In genomic region chr11:90451506-90451905, GRCm38 (mm10) we compare ENCODE assay signal across 24 mouse cellular contexts.
A peak's percentile ranks its signal among the peaks of the same experiment; 100 is the strongest.
DNase-seq lines count a peak whose midpoint lies in the region; ATAC-seq and TF ChIP-seq lines count a peak whose summit lies in the region.
"Had no signal": no experiment of that assay in that cellular context is flagged by ENCODE, and none has a peak within 500 bp of the region (broad histone marks: within the 10 kb centered on the region; RNA-seq: fewer than 3 reads in every experiment).

No protein-coding gene starts in this region.

- no peak for TF ChIP-seq POLR2A in lung, adult 2 months (IDR thresholded peaks at IDR 0.05; ENCODE audit: borderline replicate concordance, extremely low read depth, low read depth, low read length)
- TF ChIP-seq POLR2A in CH12.LX (IDR thresholded peaks at IDR 0.05; ENCODE audit: low read depth, low read length): no peak

- H3K4me2 ChIP-seq in lung, embryonic 14.5 days: no peak overlapping the region
- H3K4me2 ChIP-seq in CH12.LX (ENCODE audit: insufficient read depth, low read depth, poor library complexity, severe bottlenecking): peak overlapping the region; percentile 84; the same call in 1 of the 2 replicates
- H3K4me2 ChIP-seq: kidney, embryonic 15.5 days; limb, embryonic 13.5 days; neural tube, embryonic 12.5 days; stomach, embryonic 15.5 days had no signal

- no peaks in the 10 kb centered on the region for H3K9me3 ChIP-seq in lung, embryonic 14.5 days (ENCODE audit: low read depth, low read length)
- no peaks in the 10 kb centered on the region for H3K9me3 ChIP-seq in CH12.LX (replicated peaks; ENCODE audit: low read length)
- no peaks in the 10 kb centered on the region for H3K9me3 ChIP-seq in ES-E14 (ENCODE audit: control insufficient read depth, insufficient read depth, low read depth, low read length)
- H3K9me3 ChIP-seq: kidney, embryonic 15.5 days; limb, embryonic 13.5 days; neural tube, embryonic 12.5 days; stomach, embryonic 15.5 days had no signal

- 58% methylated on average over 5 of the region's 5 CpGs for WGBS in lung, embryonic 14.5 days
- WGBS in lung, adult 2 months: 70% methylated on average over 5 of the region's 5 CpGs

- ATAC-seq in lung, embryonic 14.5 days (ENCODE audit: insufficient read depth): no peak
- ATAC-seq: forebrain, postnatal 0 days had no signal

- in situ Hi-C loops in CH12.LX (cut with MboI; ENCODE audit: low pct_ligation_motif_present, low pct_unique_long_range_greater_than_20kb, low sequenced_read_pairs) (no loop called here), ES-E14 (cut with MboI; ENCODE audit: low sequenced_read_pairs in 2 of 2, unreplicated experiment in 2 of 2) (no loop called here)

- dilution Hi-C loops in CH12.LX (cut with MboI; ENCODE audit: extremely low pct_ligation_motif_present, extremely low pct_unique_long_range_greater_than_20kb, low sequenced_read_pairs): no loop called here

- peak; percentile 7 for DNase-seq in gastrocnemius, adult 18-20 months (ENCODE audit: low spot score)
- DNase-seq in gastrocnemius, postnatal 25 days: no peak
- peak; percentile 6 for DNase-seq in lung, embryonic 14.5 days
- no peak for DNase-seq in lung, adult 2 months
- DNase-seq in CH12.LX (ENCODE audit: extremely low read depth) (no peak), ES-E14 (ENCODE audit: low read depth, low spot score) (no peak)
- DNase-seq in testis, postnatal 10 days (ENCODE audit: low spot score): no peak
- DNase-seq: adrenal gland, postnatal 10 days; gastrocnemius, postnatal 36 days; heart, postnatal 36 days; kidney, adult 11 months; kidney, postnatal 36 days; layer of hippocampus, postnatal 36 days; lung, postnatal 4 days; retina, postnatal 1 day; right cerebral cortex, postnatal 4 days; thymus, adult 18-20 months; thymus, postnatal 36 days had no signal

- no peaks in the 10 kb centered on the region for H3K36me3 ChIP-seq in lung, embryonic 14.5 days (ENCODE audit: insufficient read depth)
- H3K36me3 ChIP-seq in CH12.LX (replicated peaks in 1 of 2; ENCODE audit: control insufficient read depth in 1 of 2, insufficient read depth in 1 of 2, low read length in 1 of 2) (no peaks in the 10 kb centered on the region), ES-E14 (ENCODE audit: control insufficient read depth, insufficient read depth, low read length, poor library complexity, severe bottlenecking) (no peaks in the 10 kb centered on the region)
- H3K36me3 ChIP-seq: kidney, embryonic 15.5 days; limb, embryonic 13.5 days; neural tube, embryonic 12.5 days; stomach, embryonic 15.5 days had no signal

- no peak overlapping the region for H3K4me3 ChIP-seq in lung, embryonic 14.5 days (ENCODE audit: low read depth, low read length)
- no peak overlapping the region for H3K4me3 ChIP-seq in lung, adult 2 months (replicated peaks; ENCODE audit: extremely low read depth, low read depth, low read length)
- no peak overlapping the region for H3K4me3 ChIP-seq in CH12.LX (replicated peaks in 1 of 3; ENCODE audit: low read depth in 2 of 3, low read length in 2 of 3, poor library complexity in 1 of 3)
- H3K4me3 ChIP-seq in ES-E14 (ENCODE audit: insufficient read depth in 1 of 2, low read depth in 1 of 2, low read length in 2 of 2, poor library complexity in 1 of 2, severe bottlenecking in 1 of 2): no peak overlapping the region
- H3K4me3 ChIP-seq: kidney, embryonic 15.5 days; limb, embryonic 13.5 days; neural tube, embryonic 12.5 days; stomach, embryonic 15.5 days had no signal

- H3K79me2 ChIP-seq in CH12.LX (replicated peaks; ENCODE audit: control insufficient read depth, extremely low read depth, insufficient read depth, poor library complexity, severe bottlenecking): no peaks in the 10 kb centered on the region

- no peak overlapping the region for H3K9ac ChIP-seq in lung, embryonic 14.5 days
- H3K9ac ChIP-seq in CH12.LX (ENCODE audit: insufficient read depth, low read depth): no peak overlapping the region
- no peak overlapping the region for H3K9ac ChIP-seq in ES-E14 (ENCODE audit: insufficient read depth, low read depth, low read length, poor library complexity, severe bottlenecking)
- H3K9ac ChIP-seq: forebrain, postnatal 0 days; kidney, embryonic 15.5 days; limb, embryonic 13.5 days; liver, embryonic 14.5 days; neural tube, embryonic 12.5 days; stomach, embryonic 15.5 days had no signal

- no peaks in the 10 kb centered on the region for H3K27me3 ChIP-seq in lung, embryonic 14.5 days (ENCODE audit: insufficient read depth, low read length)
- H3K27me3 ChIP-seq in CH12.LX (replicated peaks): no peaks in the 10 kb centered on the region
- H3K27me3 ChIP-seq: kidney, embryonic 15.5 days; limb, embryonic 13.5 days; neural tube, embryonic 12.5 days; stomach, embryonic 15.5 days had no signal

- no peak for TF ChIP-seq RAD21 in CH12.LX (IDR thresholded peaks at IDR 0.05; ENCODE audit: low read depth, low read length)

- no peak overlapping the region for H3K27ac ChIP-seq in lung, embryonic 14.5 days (ENCODE audit: low read depth)
- H3K27ac ChIP-seq in CH12.LX (ENCODE audit: insufficient read depth, low read depth) (no peak overlapping the region), ES-E14 (ENCODE audit: insufficient read depth, low read depth, low read length, poor library complexity, severe bottlenecking) (no peak overlapping the region)
- H3K27ac ChIP-seq: kidney, embryonic 15.5 days; limb, embryonic 13.5 days; liver, embryonic 14.5 days; neural tube, embryonic 12.5 days; stomach, embryonic 15.5 days had no signal

- TF ChIP-seq EP300 in CH12.LX (IDR thresholded peaks at IDR 0.05; ENCODE audit: low read length): no peak

- TF ChIP-seq CTCF in lung, embryonic 14.5 days (IDR thresholded peaks at IDR 0.05; ENCODE audit: low read depth): no peak
- TF ChIP-seq CTCF in lung, adult 2 months (IDR thresholded peaks at IDR 0.05; ENCODE audit: insufficient read depth, low read length): no peak
- no peak for TF ChIP-seq CTCF in CH12.LX (conservative IDR thresholded peaks at IDR 0.05 in 1 of 2, IDR thresholded peaks at IDR 0.05 in 1 of 2; ENCODE audit: low read depth in 2 of 2, low read length in 2 of 2)

- H3K4me1 ChIP-seq in lung, embryonic 14.5 days (ENCODE audit: insufficient read depth): no peaks in the 10 kb centered on the region
- H3K4me1 ChIP-seq in lung, adult 2 months (ENCODE audit: control insufficient read depth, insufficient read depth, low read length): no peaks in the 10 kb centered on the region
- H3K4me1 ChIP-seq in CH12.LX (ENCODE audit: control insufficient read depth in 1 of 2, insufficient read depth in 2 of 2) (peaks cover 4 to 18% of the 10 kb centered on the region in 2 experiments; a peak in 3 of 4 replicates), ES-E14 (ENCODE audit: control insufficient read depth in 2 of 2, insufficient read depth in 2 of 2, low read length in 2 of 2, poor library complexity in 1 of 2) (no peaks in the 10 kb centered on the region)
- H3K4me1 ChIP-seq: kidney, embryonic 15.5 days; limb, embryonic 13.5 days; neural tube, embryonic 12.5 days; stomach, embryonic 15.5 days had no signal

TF ChIP-seq in CH12.LX, 34 proteins besides CTCF, POLR2A, EP300 and RAD21:
- TF ChIP-seq ETS1 (conservative IDR thresholded peaks at IDR 0.05; ENCODE audit: low read depth, low read length) (no peak), MAFK (IDR thresholded peaks at IDR 0.05; ENCODE audit: insufficient replicate concordance, low read length) (peak; percentile 82)

TF ChIP-seq in ES-E14, 5 proteins besides CTCF, POLR2A, EP300 and RAD21:
- TF ChIP-seq MAFK (IDR thresholded peaks at IDR 0.05; ENCODE audit: insufficient read depth, low read depth, low read length) (0 out of 2 replicates have a peak, but pooled peaks have one; percentile 28), ZNF384 (IDR thresholded peaks at IDR 0.05; ENCODE audit: low read depth, low read length) (no peak)

Comparison
In these comparisons a context has a peak if more than half of its experiments do, and no peak if none do; other contexts are left out.
1. DNase-seq: peak in gastrocnemius, adult 18-20 months (single experiment) and lung, embryonic 14.5 days (single experiment); none in gastrocnemius, postnatal 25 days (single experiment), lung, adult 2 months (single experiment), CH12.LX (single experiment), ES-E14 (single experiment) and testis, postnatal 10 days (single experiment).